Mouse (Mus musculus): ENCODE data around the gene Ndufaf7. TPM values are rescaled to one million over a fixed set of nuclear protein-coding genes. Genes with fewer than 3 reads are reported as not detected.

The Ndufaf7 gene
- total RNA-seq (2014; fragmentation: Nextera tagmentation) (24.4 and 40.0 TPM in 2 replicates), total RNA-seq (2017) (46.4 and 49.4 TPM in 2 replicates), polyA plus RNA-seq (2012) (1.3 and 4.0 TPM in 2 replicates)

- Histone ChIP-seq H3K4me1 (ENCODE audit: insufficient read depth, low read depth, low read length) (peaks cover 50% of the 10 kb centered on the region), H3K27me3 (ENCODE audit: insufficient read depth, low read length) (no peaks in the 10 kb centered on the region), H3K9me3 (replicated peaks) (no peaks in the 10 kb centered on the region), H3K36me3 (replicated peaks) (peaks cover 53% of the 10 kb centered on the region), H3K4me3 (ENCODE audit: low read depth, low read length) (peak within 1 kb of the TSS; percentile 97)
- no peak for TF ChIP-seq CTCF (IDR thresholded peaks at IDR 0.05; ENCODE audit: low read depth, low read length)
- ATAC-seq (ENCODE audit: extremely low read depth, insufficient number of reproducible peaks, low FRiP score, poor library complexity, severe bottlenecking) (peak; percentile 99), DNase-seq (ENCODE audit: low spot score) (peak; percentile 86)
Observed at GRCm38 (mm10) chr17:78936466-78937228, at the start of gene Ndufaf7, which contains the start of gene Cebpz. Gene Ndufaf7 (plus strand): TSS chr17:78937136. Gene Cebpz (minus strand): TSS chr17:78937066.

- H3K9me3 ChIP-seq (replicated peaks) = 0 out of 2 replicates have a peak, but pooled peaks cover 2% of the 10 kb centered on the region
- TF ChIP-seq TAL1 (conservative IDR thresholded peaks at IDR 0.05; ENCODE audit: low read depth, low read length) (no peak), CTCF (IDR thresholded peaks at IDR 0.05; ENCODE audit: low read depth, low read length) (no peak), GATA1 (IDR thresholded peaks at IDR 0.05; ENCODE audit: borderline replicate concordance, low read length) (no peak), POLR2AphosphoS5 (IDR thresholded peaks at IDR 0.05; ENCODE audit: insufficient replicate concordance, low read depth, low read length) (no peak), GATA2 (IDR thresholded peaks at IDR 0.05; ENCODE audit: borderline replicate concordance, low read depth, low read length) (no peak)
- peaks cover 7% of the 10 kb centered on the region; the same call in 1 of the 2 replicates for H3K27me3 ChIP-seq (ENCODE audit: insufficient read depth, low read length)
- no peaks in the 10 kb centered on the region for H3K36me3 ChIP-seq (replicated peaks)
- H3K4me3 ChIP-seq (ENCODE audit: low read depth, low read length) = no peak overlapping the region
- H3K4me1 ChIP-seq (ENCODE audit: insufficient read depth, low read depth, low read length) = no peaks in the 10 kb centered on the region
- no peak for DNase-seq (ENCODE audit: low spot score)
- ATAC-seq (ENCODE audit: extremely low read depth, insufficient number of reproducible peaks, low FRiP score, poor library complexity, severe bottlenecking) = no peak
Observed at GRCm38 (mm10) chr17:78888554-78888953, 48.4 kb upstream of the Ndufaf7 start.

- no peak for TF ChIP-seq POLR2AphosphoS5 (IDR thresholded peaks at IDR 0.05; ENCODE audit: insufficient replicate concordance, low read depth, low read length)
- TF ChIP-seq GATA2 (IDR thresholded peaks at IDR 0.05; ENCODE audit: borderline replicate concordance, low read depth, low read length) = no peak
- no peak for TF ChIP-seq GATA1 (IDR thresholded peaks at IDR 0.05; ENCODE audit: borderline replicate concordance, low read length)
- TF ChIP-seq TAL1 (conservative IDR thresholded peaks at IDR 0.05; ENCODE audit: low read depth, low read length) = no peak
- TF ChIP-seq CTCF (IDR thresholded peaks at IDR 0.05; ENCODE audit: low read depth, low read length) = no peak
- Histone ChIP-seq H3K9me3 (replicated peaks) (0 out of 2 replicates have a peak, but pooled peaks cover 2% of the 10 kb centered on the region), H3K36me3 (replicated peaks) (no peaks in the 10 kb centered on the region), H3K27me3 (ENCODE audit: insufficient read depth, low read length) (peaks cover 7% of the 10 kb centered on the region; the same call in 1 of the 2 replicates), H3K4me1 (ENCODE audit: insufficient read depth, low read depth, low read length) (no peaks in the 10 kb centered on the region), H3K4me3 (ENCODE audit: low read depth, low read length) (no peak overlapping the region)
- DNase-seq (ENCODE audit: low spot score) (no peak), ATAC-seq (ENCODE audit: extremely low read depth, insufficient number of reproducible peaks, low FRiP score, poor library complexity, severe bottlenecking) (no peak)
Observed at GRCm38 (mm10) chr17:78889184-78889583, 47.8 kb upstream of the Ndufaf7 start.

- Histone ChIP-seq H3K36me3 (replicated peaks) (no peaks in the 10 kb centered on the region), H3K27me3 (ENCODE audit: insufficient read depth, low read length) (peaks cover 12% of the 10 kb centered on the region; the same call in 1 of the 2 replicates), H3K9me3 (replicated peaks) (no peaks in the 10 kb centered on the region), H3K4me1 (ENCODE audit: insufficient read depth, low read depth, low read length) (no peaks in the 10 kb centered on the region), H3K4me3 (ENCODE audit: low read depth, low read length) (no peak overlapping the region)
- ATAC-seq (ENCODE audit: extremely low read depth, insufficient number of reproducible peaks, low FRiP score, poor library complexity, severe bottlenecking) = no peak
- no peak for DNase-seq (ENCODE audit: low spot score)
- TF ChIP-seq TAL1 (conservative IDR thresholded peaks at IDR 0.05; ENCODE audit: low read depth, low read length) (no peak), CTCF (IDR thresholded peaks at IDR 0.05; ENCODE audit: low read depth, low read length) (no peak), POLR2AphosphoS5 (IDR thresholded peaks at IDR 0.05; ENCODE audit: insufficient replicate concordance, low read depth, low read length) (no peak), GATA1 (IDR thresholded peaks at IDR 0.05; ENCODE audit: borderline replicate concordance, low read length) (no peak), GATA2 (IDR thresholded peaks at IDR 0.05; ENCODE audit: borderline replicate concordance, low read depth, low read length) (no peak)
Observed at GRCm38 (mm10) chr17:78891020-78891419, 45.9 kb upstream of the Ndufaf7 start.

GRCm38 (mm10) chr17:78894991-78895390 lies 41.9 kb upstream of the Ndufaf7 start:
- TF ChIP-seq GATA2 (IDR thresholded peaks at IDR 0.05; ENCODE audit: borderline replicate concordance, low read depth, low read length) (no peak), POLR2AphosphoS5 (IDR thresholded peaks at IDR 0.05; ENCODE audit: insufficient replicate concordance, low read depth, low read length) (no peak), CTCF (IDR thresholded peaks at IDR 0.05; ENCODE audit: low read depth, low read length) (no peak), GATA1 (IDR thresholded peaks at IDR 0.05; ENCODE audit: borderline replicate concordance, low read length) (no peak), TAL1 (conservative IDR thresholded peaks at IDR 0.05; ENCODE audit: low read depth, low read length) (no peak)
- no peaks in the 10 kb centered on the region for H3K36me3 ChIP-seq (replicated peaks)
- no peaks in the 10 kb centered on the region for H3K9me3 ChIP-seq (replicated peaks)

GRCm38 (mm10) chr17:78895394-78895793 lies 41.5 kb upstream of the Ndufaf7 start:
- Histone ChIP-seq H3K36me3 (replicated peaks) (no peaks in the 10 kb centered on the region), H3K4me1 (ENCODE audit: insufficient read depth, low read depth, low read length) (no peaks in the 10 kb centered on the region), H3K9me3 (replicated peaks) (no peaks in the 10 kb centered on the region), H3K27me3 (ENCODE audit: insufficient read depth, low read length) (peaks cover 15% of the 10 kb centered on the region; the same call in 1 of the 2 replicates), H3K4me3 (ENCODE audit: low read depth, low read length) (no peak overlapping the region)
- DNase-seq (ENCODE audit: low spot score) (no peak), ATAC-seq (ENCODE audit: extremely low read depth, insufficient number of reproducible peaks, low FRiP score, poor library complexity, severe bottlenecking) (no peak)
- no peak for TF ChIP-seq GATA1 (IDR thresholded peaks at IDR 0.05; ENCODE audit: borderline replicate concordance, low read length)
- no peak for TF ChIP-seq CTCF (IDR thresholded peaks at IDR 0.05; ENCODE audit: low read depth, low read length)
- no peak for TF ChIP-seq POLR2AphosphoS5 (IDR thresholded peaks at IDR 0.05; ENCODE audit: insufficient replicate concordance, low read depth, low read length)
- no peak for TF ChIP-seq GATA2 (IDR thresholded peaks at IDR 0.05; ENCODE audit: borderline replicate concordance, low read depth, low read length)
- TF ChIP-seq TAL1 (conservative IDR thresholded peaks at IDR 0.05; ENCODE audit: low read depth, low read length) = no peak

More at GRCm38 (mm10) chr17:78894991-78895390, 41.9 kb upstream of the Ndufaf7 start:
- ATAC-seq (ENCODE audit: extremely low read depth, insufficient number of reproducible peaks, low FRiP score, poor library complexity, severe bottlenecking) (no peak), DNase-seq (ENCODE audit: low spot score) (no peak)
- peaks cover 14% of the 10 kb centered on the region; the same call in 1 of the 2 replicates for H3K27me3 ChIP-seq (ENCODE audit: insufficient read depth, low read length)
- H3K4me3 ChIP-seq (ENCODE audit: low read depth, low read length) = no peak overlapping the region
- H3K4me1 ChIP-seq (ENCODE audit: insufficient read depth, low read depth, low read length) = no peaks in the 10 kb centered on the region

All from G1E (cell line).